Mouse (Mus musculus) layer of hippocampus, adult 8-10 months (tissue): ENCODE data around the gene Stard7. TPM values are rescaled to one million over a fixed set of nuclear protein-coding genes. Genes with fewer than 3 reads are reported as not detected.
"Not testable (repeated sequence)": the region's sequence is repeated elsewhere in the genome, so short reads cannot be mapped to it uniquely, and the experiment has no call there.

Experiments
- DNase-seq, 2 experiments: peaks; one replicate each; pipeline ENCODE4 v3.0.0; 2022; ENCODE audit warnings: low spot score in 2 of 2
- total RNA-seq, 4 experiments: library from RNA; stranded (reverse); gene quantifications; 2 replicates each; pipeline ENCODE4 v1.2.4; 2022

Stard7 gene
- total RNA-seq, 4 experiments from 2014 or later, result 100 to 119 (median 107) TPM

- no peak for DNase-seq
These were observed 4.6 kb downstream of the Stard7 start for GRCm38 (mm10) chr2:127274590-127274989.

GRCm38 (mm10) chr2:127275551-127276320, 5.7 kb downstream of the Stard7 start:
- no peak for DNase-seq

- DNase-seq, result no peak
These were observed 8.1 kb downstream of the Stard7 start for GRCm38 (mm10) chr2:127278162-127278561.

- no peak for DNase-seq
These were observed 22.2 kb downstream of the Stard7 start for GRCm38 (mm10) chr2:127292250-127292649.

- no peak for DNase-seq
These were observed 27.2 kb downstream of the Stard7 start for GRCm38 (mm10) chr2:127297001-127297805.

GRCm38 (mm10) chr2:127298056-127298455, 28.0 kb downstream of the Stard7 start:
- DNase-seq, result no peak

- DNase-seq, result no peak
These were observed 30.7 kb downstream of the Stard7 start for GRCm38 (mm10) chr2:127300701-127301100.

- no peak for DNase-seq
These were observed 31.9 kb downstream of the Stard7 start for GRCm38 (mm10) chr2:127301883-127302282.

- not testable (repeated sequence) for DNase-seq
These were observed 34.2 kb downstream of the Stard7 start for GRCm38 (mm10) chr2:127304192-127304591.

GRCm38 (mm10) chr2:127304609-127305210, 34.7 kb downstream of the Stard7 start:
- DNase-seq, result no peak

- no peak for DNase-seq
These were observed 36.1 kb downstream of the Stard7 start for GRCm38 (mm10) chr2:127306123-127306522.

- DNase-seq, result no peak
These were observed 37.2 kb downstream of the Stard7 start for GRCm38 (mm10) chr2:127307179-127307578.

GRCm38 (mm10) chr2:127308660-127309059, 38.6 kb downstream of the Stard7 start:
- no peak for DNase-seq

- DNase-seq, result no peak
These were observed 40.2 kb downstream of the Stard7 start for GRCm38 (mm10) chr2:127310246-127310645.

GRCm38 (mm10) chr2:127310685-127311084, 40.7 kb downstream of the Stard7 start:
- no peak for DNase-seq

GRCm38 (mm10) chr2:127311193-127311592, 41.2 kb downstream of the Stard7 start:
- no peak for DNase-seq

- no peak for DNase-seq
These were observed 42.8 kb downstream of the Stard7 start for GRCm38 (mm10) chr2:127312801-127313200.

- DNase-seq, result no peak
These were observed 43.9 kb downstream of the Stard7 start for GRCm38 (mm10) chr2:127313878-127314277.

GRCm38 (mm10) chr2:127314467-127315154, 44.6 kb downstream of the Stard7 start:
- DNase-seq, result no peak

GRCm38 (mm10) chr2:127315155-127315470, 45.1 kb downstream of the Stard7 start:
- DNase-seq, result no peak

GRCm38 (mm10) chr2:127316431-127316830, 46.4 kb downstream of the Stard7 start:
- DNase-seq, result no peak

- no peak for DNase-seq
These were observed 48.1 kb downstream of the Stard7 start for GRCm38 (mm10) chr2:127318136-127318535.
